Mouse (Mus musculus) liver, postnatal 0 days (tissue): ENCODE measurements around the gene Atf3.

Experiments used
- CTCF ChIP-seq: sonication (generic); IDR thresholded peaks from 2 replicates; pipeline ENCODE4 v1.5.1; 2016; ENCODE audit warnings: antibody characterized with exemption, low read depth
- EP300 ChIP-seq: IDR thresholded peaks from 2 replicates; pipeline ENCODE4 v1.6.1; 2016; ENCODE audit warnings: antibody characterized with exemption, low read depth, mild to moderate bottlenecking

DNA sequence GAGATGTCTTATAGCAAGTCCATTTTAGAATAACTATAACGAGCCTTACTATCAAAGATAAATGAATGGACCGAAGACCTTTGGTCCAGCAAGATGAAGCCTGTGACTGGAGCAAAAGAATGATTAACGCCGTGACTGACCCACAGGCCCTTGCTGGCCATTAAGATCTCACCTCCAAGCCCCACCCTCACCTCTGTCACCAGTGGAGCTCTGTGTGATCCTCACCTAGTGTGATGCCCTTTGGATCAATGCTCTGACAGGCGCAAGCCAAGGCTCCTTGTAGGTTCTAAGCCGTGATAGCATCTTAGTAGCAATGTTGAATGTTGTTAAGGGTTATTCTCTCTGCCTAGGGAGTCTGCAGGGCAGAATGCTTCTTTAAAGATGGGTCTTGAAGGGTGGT lies 21.8 kb downstream of the Atf3 start:
- TF ChIP-seq CTCF, result no peak
- TF ChIP-seq EP300, result no peak
